Mouse (Mus musculus) forebrain, postnatal 0 days (tissue): ENCODE measurements around the gene Prdm16. TPM values are rescaled to one million over a fixed set of nuclear protein-coding genes. Genes with fewer than 3 reads are reported as not detected.

Experiments used
- ATAC-seq: fragments of 200-750 bp; cut with Nextera tagmentation; 2 replicates; pipeline ENCODE4 v1.8.0; 2017; ENCODE audit warnings: mild to moderate bottlenecking, moderate library complexity
- DNase-seq: peaks from one replicate; pipeline ENCODE4 v3.0.0-alpha.2; 2015
- H3K27ac ChIP-seq: fragments of 300-500 bp; sonication (generic); 2 replicates; pipeline ENCODE4 v1.5.1; 2014; ENCODE audit warnings: low read depth, mild to moderate bottlenecking, antibody characterized with exemption, low read length, moderate library complexity, mixed read lengths
- H3K27me3 ChIP-seq: fragments of 300-500 bp; sonication (generic); 2 replicates; pipeline ENCODE4 v1.6.1; 2014; ENCODE audit warnings: mild to moderate bottlenecking, low read length, mixed read lengths; ENCODE audit not compliant: insufficient read depth
- H3K36me3 ChIP-seq: fragments of 300-500 bp; sonication (generic); 2 replicates; pipeline ENCODE4 v1.6.1; 2014; ENCODE audit warnings: mild to moderate bottlenecking, moderate library complexity; ENCODE audit not compliant: insufficient read depth
- H3K4me1 ChIP-seq: fragments of 300-500 bp; sonication (generic); 2 replicates; pipeline ENCODE4 v1.6.1; 2014; ENCODE audit warnings: antibody characterized with exemption; ENCODE audit not compliant: insufficient read depth
- H3K4me2 ChIP-seq: fragments of 300-500 bp; sonication (generic); 2 replicates; pipeline ENCODE4 v1.6.1; 2014; ENCODE audit warnings: low read depth, mild to moderate bottlenecking, moderate library complexity
- H3K4me3 ChIP-seq: fragments of 300-500 bp; sonication (generic); 2 replicates; pipeline ENCODE4 v1.5.1; 2014; ENCODE audit warnings: low read depth, low read length, mixed read lengths
- H3K9ac ChIP-seq: fragments of 300-500 bp; sonication (generic); 2 replicates; pipeline ENCODE4 v1.6.1; 2014; ENCODE audit warnings: mild to moderate bottlenecking
- H3K9me3 ChIP-seq: fragments of 300-500 bp; sonication (generic); 2 replicates; pipeline ENCODE4 v1.6.1; 2016; ENCODE audit warnings: low read length
- CTCF ChIP-seq: sonication (generic); IDR thresholded peaks from 2 replicates; pipeline ENCODE4 v1.5.1; 2016; ENCODE audit warnings: antibody characterized with exemption, control low read depth, low read depth
- WGBS: fragments of 180-500 bp; shearing (Covaris S2); extraction: QIAGEN DNeasy Blood & Tissue Kit; methylation state at CpG from one replicate; pipeline ENCODE4 v1.1.7; 2014; 5-methylcytosine and 5-hydroxymethylcytosine counted together
- polyA plus RNA-seq: library from polyadenylated mRNA; unstranded; fragments of >200 nt; fragmentation: Nextera tagmentation; extraction: Ambion mirVana; gene quantifications from 2 replicates; pipeline ENCODE4 v1.2.1, GENCODE M21; 2015
- total RNA-seq: library from RNA; depleted of rRNA; stranded (reverse); fragments of >200 nt; gene quantifications from 2 replicates; pipeline ENCODE4 v1.2.3, GENCODE M21; 2014

Prdm16 gene
- total and polyA plus RNA-seq, 2 experiments from 2014 or later, result 10.7 to 16.3 TPM

- no peak overlapping the region for H3K9ac ChIP-seq
- ATAC-seq (peak; percentile 90), DNase-seq (peak; percentile 92)
- no peak overlapping the region for H3K4me3 ChIP-seq
- no peaks in the 10 kb centered on the region for H3K36me3 ChIP-seq
- 13% methylated on average over 6 of the region's 6 CpGs for WGBS
- no peak overlapping the region for H3K27ac ChIP-seq
- H3K4me1 ChIP-seq, result no peaks in the 10 kb centered on the region
- H3K27me3 ChIP-seq, result no peaks in the 10 kb centered on the region
- no peak overlapping the region for H3K4me2 ChIP-seq
- peak; percentile 90 for TF ChIP-seq CTCF
- no peaks in the 10 kb centered on the region for H3K9me3 ChIP-seq
These were observed 307.8 kb downstream of the Prdm16 start for GRCm38 (mm10) chr4:154328836-154329235.

- Histone ChIP-seq H3K9me3 (no peaks in the 10 kb centered on the region), H3K4me3 (no peak overlapping the region), H3K9ac (no peak overlapping the region), H3K4me1 (no peaks in the 10 kb centered on the region), H3K4me2 (no peak overlapping the region), H3K27me3 (no peaks in the 10 kb centered on the region), H3K27ac (no peak overlapping the region), H3K36me3 (no peaks in the 10 kb centered on the region)
- ATAC-seq, result no peak
- no peak for DNase-seq
- TF ChIP-seq CTCF, result no peak
- 22% methylated on average over 20 of the region's 20 CpGs for WGBS
These were observed 308.2 kb downstream of the Prdm16 start for GRCm38 (mm10) chr4:154328431-154328830.

GRCm38 (mm10) chr4:154325410-154325809 is 311.3 kb downstream of the Prdm16 start:
- H3K9me3 ChIP-seq, result no peaks in the 10 kb centered on the region
- TF ChIP-seq CTCF, result no peak
- no peak overlapping the region for H3K4me3 ChIP-seq
- H3K36me3 ChIP-seq, result no peaks in the 10 kb centered on the region
- H3K9ac ChIP-seq, result no peak overlapping the region
- no peaks in the 10 kb centered on the region for H3K4me1 ChIP-seq
- ATAC-seq, result no peak
- H3K27ac ChIP-seq, result no peak overlapping the region
- DNase-seq, result no peak
- H3K4me2 ChIP-seq, result no peak overlapping the region
- 73% methylated on average over 4 of the region's 4 CpGs for WGBS
- H3K27me3 ChIP-seq, result no peaks in the 10 kb centered on the region

GRCm38 (mm10) chr4:154313622-154313967 is 323.1 kb downstream of the Prdm16 start:
- H3K4me2 ChIP-seq, result no peak overlapping the region
- H3K4me3 ChIP-seq, result no peak overlapping the region
- no peak for TF ChIP-seq CTCF
- H3K4me1 ChIP-seq, result no peaks in the 10 kb centered on the region
- H3K27me3 ChIP-seq, result no peaks in the 10 kb centered on the region
- WGBS, result 43% methylated on average over 11 of the region's 11 CpGs
- peak overlapping the region; percentile 59 for H3K27ac ChIP-seq
- H3K9me3 ChIP-seq, result no peaks in the 10 kb centered on the region
- no peak for ATAC-seq
- H3K9ac ChIP-seq, result no peak overlapping the region
- DNase-seq, result no peak
- H3K36me3 ChIP-seq, result no peaks in the 10 kb centered on the region

GRCm38 (mm10) chr4:154312935-154313621 is 323.6 kb downstream of the Prdm16 start:
- no peaks in the 10 kb centered on the region for H3K36me3 ChIP-seq
- H3K27me3 ChIP-seq, result no peaks in the 10 kb centered on the region
- no peaks in the 10 kb centered on the region for H3K4me1 ChIP-seq
- H3K27ac ChIP-seq, result peak overlapping the region; percentile 59
- 5% methylated on average over 4 of the region's 4 CpGs for WGBS
- no peak overlapping the region for H3K4me3 ChIP-seq
- ATAC-seq (peak; percentile 91), DNase-seq (peak; percentile 56)
- H3K4me2 ChIP-seq, result no peak overlapping the region
- TF ChIP-seq CTCF, result no peak
- no peaks in the 10 kb centered on the region for H3K9me3 ChIP-seq
- H3K9ac ChIP-seq, result no peak overlapping the region

GRCm38 (mm10) chr4:154312143-154312812 is 324.4 kb downstream of the Prdm16 start:
- Histone ChIP-seq H3K36me3 (no peaks in the 10 kb centered on the region), H3K4me3 (no peak overlapping the region), H3K9me3 (no peaks in the 10 kb centered on the region), H3K27ac (peak overlapping the region; percentile 36; the same call in 1 of the 2 replicates), H3K9ac (no peak overlapping the region), H3K27me3 (no peaks in the 10 kb centered on the region), H3K4me2 (no peak overlapping the region), H3K4me1 (no peaks in the 10 kb centered on the region)
- WGBS, result 87% methylated on average over 2 of the region's 2 CpGs
- TF ChIP-seq CTCF, result no peak
- no peak for ATAC-seq
- no peak for DNase-seq

GRCm38 (mm10) chr4:154310576-154311262 is 326.0 kb downstream of the Prdm16 start:
- ATAC-seq (no peak), DNase-seq (no peak)
- H3K4me3 ChIP-seq, result no peak overlapping the region
- TF ChIP-seq CTCF, result no peak
- no peaks in the 10 kb centered on the region for H3K9me3 ChIP-seq
- no peak overlapping the region for H3K4me2 ChIP-seq
- no peak overlapping the region for H3K9ac ChIP-seq
- H3K27me3 ChIP-seq, result no peaks in the 10 kb centered on the region
- 81% methylated on average over 9 of the region's 9 CpGs for WGBS
- H3K4me1 ChIP-seq, result no peaks in the 10 kb centered on the region
- no peak overlapping the region for H3K27ac ChIP-seq
- no peaks in the 10 kb centered on the region for H3K36me3 ChIP-seq
